Mouse (Mus musculus): ENCODE data around the gene Kcnc2. TPM values are rescaled to one million over a fixed set of nuclear protein-coding genes. Genes with fewer than 3 reads are reported as not detected.

The Kcnc2 gene
- polyA plus RNA-seq (2017; shearing (Covaris generic)): 0.90 TPM

DNA sequence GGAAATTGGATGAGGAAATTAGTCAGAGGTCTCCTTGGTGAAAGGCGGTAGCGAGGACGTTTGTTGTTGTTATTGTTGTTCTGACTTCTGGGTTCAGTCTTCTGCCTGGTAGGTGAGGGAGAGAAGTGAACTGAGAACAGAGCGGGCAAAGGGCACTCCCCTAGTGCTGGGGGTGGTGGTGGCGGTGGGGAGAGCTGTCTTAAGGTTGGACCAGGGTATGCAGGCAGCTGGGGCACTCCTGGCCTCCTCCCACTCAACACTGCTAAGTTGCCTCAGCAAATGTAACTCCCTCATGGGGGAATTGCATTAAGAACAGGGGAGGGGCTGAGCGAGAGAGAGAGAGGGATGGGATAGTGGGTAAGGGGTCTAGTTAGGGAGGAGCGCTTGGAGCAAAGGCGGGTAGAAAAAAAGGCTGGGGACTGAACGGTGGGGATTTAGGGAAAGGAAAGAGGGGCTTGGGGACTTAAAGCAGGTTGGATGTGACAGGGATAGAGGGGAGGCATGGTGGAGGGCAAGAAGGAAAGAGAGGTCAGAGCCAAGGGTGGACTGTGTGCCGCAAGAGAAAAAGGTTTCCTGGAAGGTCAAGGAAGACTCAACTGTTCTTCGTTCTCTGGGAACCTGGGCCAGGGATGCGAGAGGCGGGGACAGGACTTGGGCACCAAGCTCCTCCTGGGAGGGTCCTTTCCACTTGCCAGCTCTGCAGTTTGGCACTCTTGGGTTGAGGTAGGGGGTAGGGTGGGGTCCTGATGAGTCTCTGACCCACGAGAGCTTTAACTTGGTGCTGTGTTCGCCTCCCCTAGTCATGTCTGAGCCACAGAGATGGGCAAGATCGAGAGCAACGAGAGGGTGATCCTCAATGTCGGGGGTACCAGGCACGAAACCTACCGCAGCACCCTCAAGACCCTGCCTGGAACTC, at the start of gene Kcnc2:
Gene Kcnc2 (plus strand): TSS at position 235 of the 916 bp plus-strand sequence.

Other genes starting within 250 kb of the Kcnc2 start
- not detected for gene Glipr1l1, start 210.9 kb upstream of the Kcnc2 start, polyA plus RNA-seq (2017; shearing (Covaris generic))
- gene Glipr1l2, start 187.8 kb upstream of the Kcnc2 start, polyA plus RNA-seq (2017; shearing (Covaris generic)): not detected
- not detected for gene Glipr1l3, start 110.8 kb upstream of the Kcnc2 start, polyA plus RNA-seq (2017; shearing (Covaris generic))
- 0.96 TPM for gene Caps2, start 107.5 kb upstream of the Kcnc2 start, polyA plus RNA-seq (2017; shearing (Covaris generic))